Mouse (Mus musculus) CH12.LX (cell line): ENCODE results near the gene Mpp4.

Source experiments
- CTCF ChIP-seq, 2 experiments: IDR thresholded peaks in 1 of 2; conservative IDR thresholded peaks in 1 of 2; 2 replicates each; pipeline ENCODE4 v1.5.1; 2011 to 2012; ENCODE audit warnings: low read depth in 2 of 2, low read length in 2 of 2, improper control_type of control experiment in 1 of 2, inconsistent platforms in 1 of 2, mild to moderate bottlenecking in 1 of 2, moderate library complexity in 1 of 2
- E2F4 ChIP-seq: IDR thresholded peaks from 2 replicates; pipeline ENCODE4 v1.6.1; 2011; ENCODE audit warnings: low read depth, low read length, improper control_type of control experiment; ENCODE audit not compliant: insufficient replicate concordance
- EP300 ChIP-seq: IDR thresholded peaks from 2 replicates; pipeline ENCODE4 v1.6.1; 2011; ENCODE audit warnings: low read length, improper control_type of control experiment
- HCFC1 ChIP-seq: IDR thresholded peaks from 2 replicates; pipeline ENCODE4 v1.6.1; 2012; ENCODE audit warnings: low read depth, mild to moderate bottlenecking, inconsistent platforms, low read length, improper control_type of control experiment
- KAT2A ChIP-seq: IDR thresholded peaks from 2 replicates; pipeline ENCODE4 v1.6.1; 2012; ENCODE audit warnings: low read length, improper control_type of control experiment, inconsistent platforms; ENCODE audit not compliant: insufficient replicate concordance
- MAFK ChIP-seq: IDR thresholded peaks from 2 replicates; pipeline ENCODE4 v1.6.1; 2011; ENCODE audit warnings: low read length, improper control_type of control experiment; ENCODE audit not compliant: insufficient replicate concordance
- MAX ChIP-seq: IDR thresholded peaks from 2 replicates; pipeline ENCODE4 v1.6.1; 2011; ENCODE audit warnings: low read length, improper control_type of control experiment
- MEF2A ChIP-seq: IDR thresholded peaks from 2 replicates; pipeline ENCODE4 v1.6.1; 2014; ENCODE audit warnings: low read depth, mild to moderate bottlenecking, inconsistent platforms, low read length, improper control_type of control experiment, borderline replicate concordance
- MYC ChIP-seq: IDR thresholded peaks from 2 replicates; pipeline ENCODE4 v1.6.1; 2011; ENCODE audit warnings: low read depth, mild to moderate bottlenecking, improper control_type of control experiment, low read length
- POLR2A ChIP-seq: IDR thresholded peaks from 2 replicates; pipeline ENCODE4 v1.6.1; 2011; ENCODE audit warnings: low read depth, mild to moderate bottlenecking, improper control_type of control experiment, low read length
- RCOR1 ChIP-seq: conservative IDR thresholded peaks from 2 replicates; pipeline ENCODE4 v1.6.1; 2012; ENCODE audit warnings: low read depth, mild to moderate bottlenecking, inconsistent platforms, low read length, improper control_type of control experiment
- TBP ChIP-seq: conservative IDR thresholded peaks from 2 replicates; pipeline ENCODE4 v1.6.1; 2011; ENCODE audit warnings: low read depth, low read length, improper control_type of control experiment
- ZC3H11A ChIP-seq: IDR thresholded peaks from 2 replicates; pipeline ENCODE4 v1.6.1; 2012; ENCODE audit warnings: low read depth, mild to moderate bottlenecking, inconsistent platforms, low read length, improper control_type of control experiment
- ZKSCAN1 ChIP-seq: IDR thresholded peaks from 2 replicates; pipeline ENCODE4 v1.6.1; 2012; ENCODE audit warnings: low read depth, inconsistent platforms, low read length, improper control_type of control experiment, borderline replicate concordance

- no peak for TF ChIP-seq E2F4
- no peak for TF ChIP-seq RCOR1
- no peak for TF ChIP-seq CTCF (conservative IDR thresholded peaks at IDR 0.05 in 1 of 2, IDR thresholded peaks at IDR 0.05 in 1 of 2; ENCODE audit: low read depth in 2 of 2, low read length in 2 of 2)
- no peak for TF ChIP-seq MAFK
- no peak for TF ChIP-seq POLR2A
- TF ChIP-seq ZKSCAN1, result no peak
- TF ChIP-seq ZC3H11A, result no peak
- no peak for TF ChIP-seq KAT2A
- TF ChIP-seq MAX, result no peak
- TF ChIP-seq EP300, result no peak
- no peak for TF ChIP-seq MEF2A
- no peak for TF ChIP-seq HCFC1
- TF ChIP-seq TBP, result no peak
- TF ChIP-seq MYC, result no peak
Measured at GRCm38 (mm10) chr1:59161396-59161795, 1.8 kb downstream of the Mpp4 start.
